Mouse (Mus musculus) gastrocnemius, postnatal 10 days (tissue): ENCODE measurements at regions not wholly inside any gene's neighbourhood (a gene's known extent, or its start where the extent isn't known, plus 50 kb on each side); places are given as distances from the start of the nearest gene placed in this dataset.
"Not testable (repeated sequence)": the region's sequence is repeated elsewhere in the genome, so short reads cannot be mapped to it uniquely, and the experiment has no call there.

Source experiments
- DNase-seq: peaks from one replicate; pipeline ENCODE4 v3.0.0; 2021; ENCODE audit warnings: mixed read lengths

- no peak for DNase-seq
Observed at GRCm38 (mm10) chr9:85637274-85637673, 111.9 kb downstream of the Ibtk start.

GRCm38 (mm10) chr9:85636131-85636447 lies 113.0 kb downstream of the Ibtk start:
- DNase-seq, result no peak

- no peak for DNase-seq
Observed at GRCm38 (mm10) chr9:85635438-85636130, 113.5 kb downstream of the Ibtk start.

GRCm38 (mm10) chr9:85634786-85635185 lies 114.3 kb downstream of the Ibtk start:
- DNase-seq, result not testable (repeated sequence)

GRCm38 (mm10) chr9:85617972-85618371 lies 131.2 kb downstream of the Ibtk start:
- no peak for DNase-seq

- DNase-seq, result no peak
Observed at GRCm38 (mm10) chr9:85617177-85617777, 131.9 kb downstream of the Ibtk start.

- no peak for DNase-seq
Observed at GRCm38 (mm10) chr9:85616266-85616869, 132.8 kb downstream of the Ibtk start.

- no peak for DNase-seq
Observed at GRCm38 (mm10) chr9:85609152-85609551, 140.0 kb downstream of the Ibtk start.

- DNase-seq, result peak; percentile 13
Observed at GRCm38 (mm10) chr9:85596959-85597358, 152.2 kb downstream of the Ibtk start.

GRCm38 (mm10) chr9:85593867-85594266 lies 155.3 kb downstream of the Ibtk start:
- DNase-seq, result no peak

- DNase-seq, result no peak
Observed at GRCm38 (mm10) chr9:85592639-85593038, 156.5 kb downstream of the Ibtk start.

- DNase-seq, result no peak
Observed at GRCm38 (mm10) chr9:85589210-85589609, 159.9 kb downstream of the Ibtk start.

GRCm38 (mm10) chr9:85588077-85588476 lies 161.1 kb downstream of the Ibtk start:
- peak; percentile 12 for DNase-seq

- no peak for DNase-seq
Observed at GRCm38 (mm10) chr9:85581028-85581595, 168.0 kb downstream of the Ibtk start.

GRCm38 (mm10) chr9:85577812-85578211 lies 171.3 kb downstream of the Ibtk start:
- DNase-seq, result no peak

GRCm38 (mm10) chr9:85577338-85577737 lies 171.8 kb downstream of the Ibtk start:
- DNase-seq, result no peak

- no peak for DNase-seq
Observed at GRCm38 (mm10) chr9:85568877-85569276, 180.3 kb downstream of the Ibtk start.

GRCm38 (mm10) chr9:85551871-85552270 lies 197.3 kb downstream of the Ibtk start:
- DNase-seq, result no peak

- no peak for DNase-seq
Observed at GRCm38 (mm10) chr9:85550455-85550854, 198.7 kb downstream of the Ibtk start.

GRCm38 (mm10) chr9:85546226-85546625 lies 202.9 kb downstream of the Ibtk start:
- DNase-seq, result no peak

- DNase-seq, result no peak
Observed at GRCm38 (mm10) chr9:85545566-85545965, 203.6 kb downstream of the Ibtk start.

GRCm38 (mm10) chr9:85538557-85538956 lies 210.6 kb downstream of the Ibtk start:
- no peak for DNase-seq

- DNase-seq, result no peak
Observed at GRCm38 (mm10) chr9:85528421-85528820, 201.3 kb upstream of the Tent5a start.

- no peak for DNase-seq
Observed at GRCm38 (mm10) chr9:85524733-85525132, 197.6 kb upstream of the Tent5a start.
